Mouse (Mus musculus) megakaryocyte, embryonic 14.5 days (primary cell): Measurements from ENCODE around the gene Scg5.

Source experiments
- FLI1 ChIP-seq: IDR thresholded peaks from 2 replicates; pipeline ENCODE4 v1.6.1; 2012; ENCODE audit warnings: low read length, inconsistent platforms, mixed read lengths
- GATA1 ChIP-seq: IDR thresholded peaks from 3 replicates; pipeline ENCODE4 v1.6.1; 2012; ENCODE audit warnings: mixed read lengths, low read length, inconsistent platforms, borderline replicate concordance

- TF ChIP-seq GATA1 (no peak), FLI1 (no peak)
Measured at GRCm38 (mm10) chr2:113835219-113835618, 6.3 kb upstream of the Scg5 start.
